Mouse (Mus musculus): ENCODE measurements around the gene Pik3r6.

DNA sequence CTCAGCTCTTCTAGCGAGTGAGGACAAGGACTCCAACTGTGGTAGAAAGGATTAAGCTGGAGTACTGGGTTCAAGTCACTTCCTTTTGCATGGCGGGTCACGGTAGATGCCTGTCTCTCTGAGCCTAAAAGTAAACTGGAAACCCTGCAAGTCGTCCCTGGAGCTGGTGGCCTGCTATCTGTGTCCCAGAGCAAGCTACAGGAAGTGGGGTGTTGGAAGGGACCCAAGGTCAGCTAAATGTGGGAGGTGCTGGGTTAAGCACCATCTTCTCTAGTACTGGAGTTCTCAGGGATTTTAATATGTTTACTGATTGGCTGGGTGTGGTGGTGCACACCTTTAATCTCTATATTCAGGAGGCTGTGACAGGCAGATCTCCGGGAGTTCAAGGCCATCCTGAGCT, 30.0 kb downstream of the Pik3r6 start:
- TF ChIP-seq CTCF (IDR thresholded peaks at IDR 0.05) (no peak), POLR2A (IDR thresholded peaks at IDR 0.05; ENCODE audit: insufficient read depth, low read depth, low read length) (no peak)
